Mouse (Mus musculus) brain, adult 10 weeks (tissue): ENCODE measurements around the gene Vmn1r114. TPM values are rescaled to one million over a fixed set of nuclear protein-coding genes. Genes with fewer than 3 reads are reported as not detected.

Experiments used
- polyA plus RNA-seq: library from polyadenylated mRNA; stranded (reverse); fragments of 350-450 nt; fragmentation: Illumina TruSeq; extraction: RNeasy Lipid Tissue Mini Kit (QIAGEN cat#74804); gene quantifications from one replicate; pipeline ENCODE4 v1.2.3, GENCODE M21; 2015; ENCODE audit warnings: low read depth, low replicate concordance

Vmn1r114 gene
- not detected for polyA plus RNA-seq

GRCm38 (mm10) chr7:20812086-20812485 lies at the start of gene Vmn1r114:
Vmn1r114 (minus strand) TSS chr7:20812186.

GRCm38 (mm10) chr7:20844885-20845284 lies 32.9 kb upstream of the Vmn1r114 start, which contains the start of gene Vmn1r115:
Vmn1r115 (minus strand) TSS chr7:20844985.

DNA sequence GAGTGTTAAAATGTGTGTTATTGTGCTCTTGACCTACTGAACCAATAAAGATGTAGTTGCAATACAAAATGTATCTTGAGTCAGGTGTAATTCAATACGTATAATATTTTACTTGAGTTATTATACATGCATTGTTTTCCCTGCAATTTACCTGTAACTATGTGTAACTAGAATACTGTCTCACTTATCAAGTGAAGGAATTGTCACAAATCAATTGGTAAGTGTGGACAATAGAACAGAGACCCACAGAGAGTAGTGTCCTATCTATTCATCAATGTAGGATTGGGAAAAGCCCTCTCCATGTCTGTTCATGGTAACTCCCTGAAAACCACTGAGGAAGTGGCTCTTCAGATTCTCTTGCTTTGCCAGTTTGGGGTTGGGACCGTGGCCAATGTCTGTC lies 25.0 kb downstream of the Vmn1r114 start, which contains the start of gene Vmn1r113:
Vmn1r113 (plus strand) TSS at position 301 of the 400 bp plus-strand sequence.

DNA sequence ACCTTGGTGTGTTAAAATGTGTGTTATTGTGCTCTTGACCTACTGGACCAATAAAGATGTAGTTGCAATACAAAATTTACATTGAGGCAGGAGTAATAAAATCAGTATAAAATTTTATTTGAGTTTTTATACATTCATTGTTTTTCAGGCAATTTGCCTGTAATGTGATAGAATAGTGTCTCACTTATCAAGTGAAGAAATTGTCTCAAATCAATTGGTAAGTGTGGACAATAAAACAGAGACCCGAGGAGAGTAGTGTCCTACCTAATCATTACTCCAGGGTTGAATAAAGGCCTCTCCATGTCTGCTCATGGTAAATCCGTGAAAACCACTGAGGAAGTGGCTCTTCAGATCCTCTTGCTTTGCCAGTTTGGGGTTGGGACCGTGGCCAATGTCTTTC lies 41.1 kb downstream of the Vmn1r114 start, which contains the start of gene Vmn1r112:
Vmn1r112 (plus strand) TSS at position 301 of the 400 bp plus-strand sequence.

Other genes starting within 250 kb of the Vmn1r114 start
- not detected for gene Gm4141, start 235.9 kb downstream of the Vmn1r114 start, polyA plus RNA-seq
- gene Gm4513, start 213.2 kb downstream of the Vmn1r114 start, polyA plus RNA-seq, result not detected
- not detected for gene Vmn1r107, start 143.3 kb downstream of the Vmn1r114 start, polyA plus RNA-seq
- gene Vmn1r111, start 109.0 kb downstream of the Vmn1r114 start, polyA plus RNA-seq, result not detected
- not detected for gene Gm10668, start 81.6 kb downstream of the Vmn1r114 start, polyA plus RNA-seq
- not detected for gene Vmn1r112, start 41.0 kb downstream of the Vmn1r114 start, polyA plus RNA-seq
- gene Vmn1r113, start 24.9 kb downstream of the Vmn1r114 start, polyA plus RNA-seq, result not detected
- not detected for gene Vmn1r115, start 32.8 kb upstream of the Vmn1r114 start, polyA plus RNA-seq
- not detected for gene Vmn1r116, start 60.1 kb upstream of the Vmn1r114 start, polyA plus RNA-seq
- gene Vmn1r117, start 71.9 kb upstream of the Vmn1r114 start, polyA plus RNA-seq, result not detected
- gene Vmn1r118, start 100.2 kb upstream of the Vmn1r114 start, polyA plus RNA-seq, result not detected
- not detected for gene Vmn1r119, start 200.3 kb upstream of the Vmn1r114 start, polyA plus RNA-seq
- gene Vmn1r120, start 241.6 kb upstream of the Vmn1r114 start, polyA plus RNA-seq, result not detected